Mouse (Mus musculus) thymus, postnatal 25 days (tissue): ENCODE measurements around the gene C1qtnf9.
A peak's percentile ranks its signal among the peaks of the same experiment; 100 is the strongest.

ENCODE experiments used
- DNase-seq: peaks from one replicate; pipeline ENCODE4 v3.0.0; 2022

Gene C1qtnf9

GRCm38 (mm10) chr14:60751581-60751980, 16.4 kb upstream of the C1qtnf9 start:
- no peak for DNase-seq

GRCm38 (mm10) chr14:60752892-60753800, 14.8 kb upstream of the C1qtnf9 start:
- DNase-seq: no peak

GRCm38 (mm10) chr14:60753801-60754126, 14.2 kb upstream of the C1qtnf9 start:
- DNase-seq: no peak

GRCm38 (mm10) chr14:60754656-60755055, 13.3 kb upstream of the C1qtnf9 start:
- DNase-seq: no peak

- no peak for DNase-seq
Measured at GRCm38 (mm10) chr14:60756271-60756670, 11.7 kb upstream of the C1qtnf9 start.

GRCm38 (mm10) chr14:60757265-60757664, 10.7 kb upstream of the C1qtnf9 start:
- no peak for DNase-seq

- DNase-seq: no peak
Measured at GRCm38 (mm10) chr14:60757722-60758121, 10.2 kb upstream of the C1qtnf9 start.

GRCm38 (mm10) chr14:60759097-60759496, 8.8 kb upstream of the C1qtnf9 start:
- DNase-seq: no peak

GRCm38 (mm10) chr14:60761801-60762200, 6.1 kb upstream of the C1qtnf9 start:
- DNase-seq: no peak

GRCm38 (mm10) chr14:60762754-60763153, 5.2 kb upstream of the C1qtnf9 start:
- no peak for DNase-seq

- no peak for DNase-seq
Measured at GRCm38 (mm10) chr14:60763746-60764145, 4.2 kb upstream of the C1qtnf9 start.

- no peak for DNase-seq
Measured at GRCm38 (mm10) chr14:60764526-60764925, 3.4 kb upstream of the C1qtnf9 start.

- no peak for DNase-seq
Measured at GRCm38 (mm10) chr14:60765025-60765424, 2.9 kb upstream of the C1qtnf9 start.

GRCm38 (mm10) chr14:60769340-60769739, 1.4 kb downstream of the C1qtnf9 start:
- DNase-seq: no peak

GRCm38 (mm10) chr14:60770594-60770993, 2.7 kb downstream of the C1qtnf9 start:
- no peak for DNase-seq

GRCm38 (mm10) chr14:60771057-60771456, 3.1 kb downstream of the C1qtnf9 start:
- peak; percentile 78 for DNase-seq

- no peak for DNase-seq
Measured at GRCm38 (mm10) chr14:60773476-60773875, 5.5 kb downstream of the C1qtnf9 start.

GRCm38 (mm10) chr14:60776521-60776920, 8.6 kb downstream of the C1qtnf9 start:
- DNase-seq: no peak

- peak; percentile 59 for DNase-seq
Measured at GRCm38 (mm10) chr14:60777485-60777919, 9.6 kb downstream of the C1qtnf9 start.

GRCm38 (mm10) chr14:60779198-60779597, 11.3 kb downstream of the C1qtnf9 start:
- DNase-seq: no peak

- DNase-seq: no peak
Measured at GRCm38 (mm10) chr14:60782121-60782656, 14.3 kb downstream of the C1qtnf9 start.

GRCm38 (mm10) chr14:60783196-60783595, 15.3 kb downstream of the C1qtnf9 start:
- no peak for DNase-seq

- DNase-seq: peak; percentile 89
Measured at GRCm38 (mm10) chr14:60784427-60785315, 16.7 kb downstream of the C1qtnf9 start, which contains the start of gene Mipep. TSS of gene Mipep (plus strand) at chr14:60784573.
